Mouse (Mus musculus) forebrain, embryonic 15.5 days (tissue): ENCODE data around the gene Dydc1. TPM values are rescaled to one million over a fixed set of nuclear protein-coding genes. Genes with fewer than 3 reads are reported as not detected.
A peak's percentile ranks its signal among the peaks of the same experiment; 100 is the strongest.
"Not testable (repeated sequence)": the region's sequence is repeated elsewhere in the genome, so short reads cannot be mapped to it uniquely, and the experiment has no call there.

Experiments
- ATAC-seq: fragments of 200-750 bp; cut with Nextera tagmentation; replicated peaks from 2 replicates; pipeline ENCODE4 v1.8.0; 2017; ENCODE audit warnings: mild to moderate bottlenecking, moderate TSS enrichment, moderate library complexity
- H3K27ac ChIP-seq: fragments of 300-500 bp; sonication (generic); replicated peaks from 2 replicates; pipeline ENCODE4 v1.5.1; 2015; ENCODE audit warnings: mild to moderate bottlenecking, inconsistent platforms
- H3K27me3 ChIP-seq: fragments of 300-500 bp; sonication (generic); 2 replicates; pipeline ENCODE4 v1.6.1; 2015; ENCODE audit warnings: inconsistent platforms
- H3K36me3 ChIP-seq: fragments of 300-500 bp; sonication (generic); 2 replicates; pipeline ENCODE4 v1.6.1; 2015; ENCODE audit warnings: mild to moderate bottlenecking, inconsistent platforms
- H3K4me1 ChIP-seq: fragments of 300-500 bp; sonication (generic); 2 replicates; pipeline ENCODE4 v1.6.1; 2015; ENCODE audit warnings: inconsistent platforms
- H3K4me2 ChIP-seq: fragments of 300-500 bp; sonication (generic); replicated peaks from 2 replicates; pipeline ENCODE4 v1.6.1; 2015; ENCODE audit warnings: mild to moderate bottlenecking, inconsistent platforms
- H3K4me3 ChIP-seq: fragments of 300-500 bp; sonication (generic); 2 replicates; pipeline ENCODE4 v1.5.1; 2015; ENCODE audit warnings: mild to moderate bottlenecking, inconsistent platforms
- H3K9ac ChIP-seq: fragments of 300-500 bp; sonication (generic); replicated peaks from 2 replicates; pipeline ENCODE4 v1.6.1; 2015; ENCODE audit warnings: mild to moderate bottlenecking, inconsistent platforms
- H3K9me3 ChIP-seq: fragments of 300-500 bp; sonication (generic); 2 replicates; pipeline ENCODE4 v1.6.1; 2016; ENCODE audit warnings: inconsistent platforms
- WGBS: fragments of 180-500 bp; shearing (Covaris S2); methylation state at CpG from one replicate; pipeline ENCODE4 v1.1.7; 2015; ENCODE audit warnings: mixed read lengths; 5-methylcytosine and 5-hydroxymethylcytosine counted together
- polyA plus RNA-seq: library from polyadenylated mRNA; unstranded; fragments of >200 nt; fragmentation: Nextera tagmentation; extraction: Ambion mirVana; gene quantifications from 2 replicates; pipeline ENCODE4 v1.2.1, GENCODE M21; 2015

Dydc1 gene
- polyA plus RNA-seq: 0.22 TPM in 1 of 2 replicates, not detected in the other

- no peaks in the 10 kb centered on the region for H3K27me3 ChIP-seq
- H3K9ac ChIP-seq: peak within 1 kb of the TSS; percentile 39
- H3K4me2 ChIP-seq: peak within 1 kb of the TSS; percentile 77
- ATAC-seq: peak; percentile 96
- WGBS: 12% methylated on average over 23 of the region's 23 CpGs
- H3K9me3 ChIP-seq: no peaks in the 10 kb centered on the region
- H3K36me3 ChIP-seq: no peaks in the 10 kb centered on the region
- H3K4me3 ChIP-seq: peak within 1 kb of the TSS; percentile 48
- peaks cover 8% of the 10 kb centered on the region for H3K4me1 ChIP-seq
- no peak within 1 kb of the TSS for H3K27ac ChIP-seq
Measured at GRCm38 (mm10) chr14:41072229-41072943, at the start of gene Dydc1. TSS of gene Dydc1 (plus strand) at chr14:41072911.

- no peaks in the 10 kb centered on the region for H3K36me3 ChIP-seq
- no peaks in the 10 kb centered on the region for H3K9me3 ChIP-seq
- H3K4me2 ChIP-seq: no peak overlapping the region
- 91% methylated on average over 2 of the region's 2 CpGs for WGBS
- H3K9ac ChIP-seq: no peak overlapping the region
- no peaks in the 10 kb centered on the region for H3K27me3 ChIP-seq
- H3K4me3 ChIP-seq: no peak overlapping the region
- no peaks in the 10 kb centered on the region for H3K4me1 ChIP-seq
- ATAC-seq: no peak
- no peak overlapping the region for H3K27ac ChIP-seq
Measured at GRCm38 (mm10) chr14:41025087-41025486, 47.6 kb upstream of the Dydc1 start.

- Histone ChIP-seq H3K27ac (no peak overlapping the region), H3K27me3 (no peaks in the 10 kb centered on the region), H3K9me3 (no peaks in the 10 kb centered on the region), H3K9ac (no peak overlapping the region), H3K4me3 (no peak overlapping the region), H3K4me2 (no peak overlapping the region), H3K36me3 (no peaks in the 10 kb centered on the region), H3K4me1 (no peaks in the 10 kb centered on the region)
- WGBS: 87% methylated on average over 7 of the region's 7 CpGs
- no peak for ATAC-seq
Measured at GRCm38 (mm10) chr14:41025594-41026284, 47.0 kb upstream of the Dydc1 start.

- H3K4me3 ChIP-seq: no peak overlapping the region
- no peaks in the 10 kb centered on the region for H3K4me1 ChIP-seq
- 79% methylated on average over 4 of the region's 4 CpGs for WGBS
- H3K4me2 ChIP-seq: no peak overlapping the region
- no peak for ATAC-seq
- H3K27ac ChIP-seq: no peak overlapping the region
- H3K9me3 ChIP-seq: no peaks in the 10 kb centered on the region
- H3K36me3 ChIP-seq: no peaks in the 10 kb centered on the region
- no peak overlapping the region for H3K9ac ChIP-seq
- no peaks in the 10 kb centered on the region for H3K27me3 ChIP-seq
Measured at GRCm38 (mm10) chr14:41029303-41029702, 43.4 kb upstream of the Dydc1 start.

- Histone ChIP-seq H3K36me3 (no peaks in the 10 kb centered on the region), H3K27me3 (no peaks in the 10 kb centered on the region), H3K4me1 (no peaks in the 10 kb centered on the region), H3K4me3 (no peak overlapping the region), H3K4me2 (no peak overlapping the region), H3K9ac (no peak overlapping the region), H3K27ac (no peak overlapping the region), H3K9me3 (no peaks in the 10 kb centered on the region)
- WGBS: 88% methylated on average over 6 of the region's 6 CpGs
- no peak for ATAC-seq
Measured at GRCm38 (mm10) chr14:41030989-41031513, 41.7 kb upstream of the Dydc1 start.

GRCm38 (mm10) chr14:41033135-41034110, 39.3 kb upstream of the Dydc1 start:
- Histone ChIP-seq H3K27ac (no peak overlapping the region), H3K27me3 (no peaks in the 10 kb centered on the region), H3K4me1 (no peaks in the 10 kb centered on the region), H3K36me3 (no peaks in the 10 kb centered on the region), H3K9me3 (no peaks in the 10 kb centered on the region), H3K4me3 (no peak overlapping the region), H3K9ac (no peak overlapping the region), H3K4me2 (no peak overlapping the region)
- peak; percentile 78 for ATAC-seq
- 61% methylated on average over 13 of the region's 13 CpGs for WGBS

- Histone ChIP-seq H3K36me3 (no peaks in the 10 kb centered on the region), H3K27me3 (no peaks in the 10 kb centered on the region), H3K27ac (no peak overlapping the region), H3K9ac (no peak overlapping the region), H3K9me3 (no peaks in the 10 kb centered on the region), H3K4me2 (no peak overlapping the region), H3K4me3 (no peak overlapping the region), H3K4me1 (no peaks in the 10 kb centered on the region)
- ATAC-seq: peak; percentile 65
- WGBS: 37% methylated on average over 6 of the region's 6 CpGs
Measured at GRCm38 (mm10) chr14:41035146-41035798, 37.4 kb upstream of the Dydc1 start.

GRCm38 (mm10) chr14:41047402-41047801, 25.3 kb upstream of the Dydc1 start:
- H3K36me3 ChIP-seq: no peaks in the 10 kb centered on the region
- 82% methylated on average over 2 of the region's 2 CpGs for WGBS
- H3K4me1 ChIP-seq: no peaks in the 10 kb centered on the region
- H3K27me3 ChIP-seq: no peaks in the 10 kb centered on the region
- ATAC-seq: no peak
- no peak overlapping the region for H3K9ac ChIP-seq
- no peaks in the 10 kb centered on the region for H3K9me3 ChIP-seq
- no peak overlapping the region for H3K27ac ChIP-seq
- H3K4me2 ChIP-seq: no peak overlapping the region
- no peak overlapping the region for H3K4me3 ChIP-seq

- Histone ChIP-seq H3K4me1 (no peaks in the 10 kb centered on the region), H3K27me3 (no peaks in the 10 kb centered on the region), H3K9me3 (no peaks in the 10 kb centered on the region), H3K9ac (no peak overlapping the region), H3K36me3 (no peaks in the 10 kb centered on the region), H3K4me3 (no peak overlapping the region), H3K4me2 (no peak overlapping the region), H3K27ac (no peak overlapping the region)
- ATAC-seq: no peak
- 82% methylated on average over 6 of the region's 6 CpGs for WGBS
Measured at GRCm38 (mm10) chr14:41050471-41050870, 22.2 kb upstream of the Dydc1 start.

GRCm38 (mm10) chr14:41052481-41052880, 20.2 kb upstream of the Dydc1 start:
- Histone ChIP-seq H3K4me3 (no peak overlapping the region), H3K9me3 (no peaks in the 10 kb centered on the region), H3K4me2 (no peak overlapping the region), H3K27ac (no peak overlapping the region), H3K9ac (no peak overlapping the region), H3K27me3 (no peaks in the 10 kb centered on the region), H3K36me3 (no peaks in the 10 kb centered on the region), H3K4me1 (no peaks in the 10 kb centered on the region)
- ATAC-seq: no peak
- 78% methylated on average over 5 of the region's 5 CpGs for WGBS

GRCm38 (mm10) chr14:41053190-41053589, 19.5 kb upstream of the Dydc1 start:
- not testable (repeated sequence) for H3K36me3 ChIP-seq, H3K4me3 ChIP-seq, H3K27ac ChIP-seq, H3K9me3 ChIP-seq, H3K27me3 ChIP-seq, H3K4me2 ChIP-seq, ATAC-seq, H3K9ac ChIP-seq, H3K4me1 ChIP-seq
- WGBS: 88% methylated on average over 3 of the region's 4 CpGs
